Comparison of ENCODE assay signal across 10 mouse cellular contexts in the genomic region with DNA sequence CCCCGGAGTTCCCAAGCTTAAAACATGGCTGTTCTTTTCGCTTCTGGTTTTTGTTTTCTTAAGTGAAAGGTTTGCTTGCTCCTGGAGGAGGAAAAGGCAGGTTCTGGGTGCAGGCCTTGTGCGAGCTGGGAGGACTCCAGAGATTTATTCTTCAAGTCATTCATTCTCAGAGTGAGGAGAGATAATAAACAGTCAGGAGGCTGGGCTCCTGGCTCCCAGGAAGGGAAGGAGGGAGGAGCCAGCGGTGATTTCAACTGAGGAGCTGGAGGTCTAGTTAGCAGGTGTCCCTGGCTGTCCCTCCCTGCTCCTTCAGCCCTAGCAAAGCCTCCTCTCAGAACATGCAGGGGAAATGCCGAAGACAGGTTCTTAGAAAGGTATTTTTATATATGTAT. TPM values are rescaled to one million over a fixed set of nuclear protein-coding genes. Genes with fewer than 3 reads are reported as not detected.
DNase-seq lines count a peak whose midpoint lies in the region; ATAC-seq and TF ChIP-seq lines count a peak whose summit lies in the region.
"Had no signal": no experiment of that assay in that cellular context is flagged by ENCODE, and none has a peak within 500 bp of the region (broad histone marks: within the 10 kb centered on the region; RNA-seq: fewer than 3 reads in every experiment).

No protein-coding gene starts in this region.

- WGBS in hindbrain, embryonic 13.5 days = 60% methylated on average over 5 of the region's 5 CpGs
- 70% methylated on average over 5 of the region's 5 CpGs for WGBS in hindbrain, embryonic 10.5 days
- 65% methylated on average over 5 of the region's 5 CpGs for WGBS in spleen, adult 2 months

- TF ChIP-seq POLR2A in spleen, adult 2 months (IDR thresholded peaks at IDR 0.05; ENCODE audit: low read depth, low read length) = no peak

- no peak overlapping the region for H3K4me3 ChIP-seq in hindbrain, embryonic 13.5 days
- H3K4me3 ChIP-seq in hindbrain, embryonic 10.5 days = no peak overlapping the region
- H3K4me3 ChIP-seq in spleen, adult 2 months (ENCODE audit: extremely low read depth, insufficient read depth, insufficient read length) = no peak overlapping the region

- H3K36me3 ChIP-seq in hindbrain, embryonic 13.5 days = peaks cover 64% of the 10 kb centered on the region
- peaks cover 21% of the 10 kb centered on the region for H3K36me3 ChIP-seq in hindbrain, embryonic 10.5 days
- H3K36me3 ChIP-seq in spleen, adult 2 months (ENCODE audit: control insufficient read depth, insufficient read depth, low read length) = peaks cover 35% of the 10 kb centered on the region

- H3K9me3 ChIP-seq in hindbrain, embryonic 13.5 days = peaks cover 6% of the 10 kb centered on the region; the same call in 1 of the 2 replicates
- H3K9me3 ChIP-seq in hindbrain, embryonic 10.5 days = peaks cover 8% of the 10 kb centered on the region; the same call in 1 of the 2 replicates

- no peak for ATAC-seq in hindbrain, embryonic 13.5 days (ENCODE audit: low FRiP score)
- ATAC-seq: midbrain, embryonic 16.5 days had no signal

- H3K9ac ChIP-seq in hindbrain, embryonic 13.5 days = no peak overlapping the region
- H3K9ac ChIP-seq: liver, embryonic 14.5 days had no signal

- no peaks in the 10 kb centered on the region for H3K27me3 ChIP-seq in hindbrain, embryonic 13.5 days
- H3K27me3 ChIP-seq in hindbrain, embryonic 10.5 days (ENCODE audit: insufficient read depth, poor library complexity, severe bottlenecking) = 0 out of 2 replicates have a peak, but pooled peaks cover 1% of the 10 kb centered on the region
- H3K27me3 ChIP-seq in spleen, adult 2 months (ENCODE audit: control insufficient read depth, insufficient read depth, low read length) = no peaks in the 10 kb centered on the region

- no peak for TF ChIP-seq CTCF in spleen, adult 2 months (IDR thresholded peaks at IDR 0.05; ENCODE audit: extremely low read depth, insufficient read depth, insufficient read length, insufficient replicate concordance)

- no peak overlapping the region for H3K4me2 ChIP-seq in hindbrain, embryonic 13.5 days

- peak; percentile 54 for DNase-seq in cerebellum, adult 9-11 months
- DNase-seq in cerebellum, postnatal 14 days = no peak
- no peak for DNase-seq in hindbrain, embryonic 10.5 days (ENCODE audit: low spot score)
- DNase-seq in spleen, adult 2 months (ENCODE audit: low read depth in 1 of 2, low spot score in 2 of 2) = no peak
- DNase-seq in spleen, postnatal 14 days (ENCODE audit: low spot score in 2 of 2) = no peak
- no peak for DNase-seq in thymus, postnatal 0 days (ENCODE audit: low spot score)
- DNase-seq in embryo, embryonic 10 days (ENCODE audit: low spot score) = no peak

- H3K27ac ChIP-seq in hindbrain, embryonic 13.5 days = 0 out of 2 replicates have a peak overlapping the region, but pooled peaks have one; percentile 18
- no peak overlapping the region for H3K27ac ChIP-seq in hindbrain, embryonic 10.5 days
- peak overlapping the region; percentile 13 for H3K27ac ChIP-seq in spleen, adult 2 months (ENCODE audit: insufficient read depth, low read length)
- H3K27ac ChIP-seq: liver, embryonic 14.5 days had no signal

- peaks cover 43% of the 10 kb centered on the region for H3K4me1 ChIP-seq in hindbrain, embryonic 13.5 days (replicated peaks)
- peaks cover 20% of the 10 kb centered on the region for H3K4me1 ChIP-seq in hindbrain, embryonic 10.5 days (replicated peaks)
- H3K4me1 ChIP-seq in spleen, adult 2 months (ENCODE audit: control insufficient read depth, insufficient read depth, insufficient read length) = peaks cover 40% of the 10 kb centered on the region

RNA-seq across cellular contexts. Expression of a gene that starts 6.9 kb away (rescaled TPM):
- 140 and 142 TPM in 2 replicates for polyA plus RNA-seq in hindbrain, embryonic 13.5 days (2015; fragmentation: Nextera tagmentation; extraction: Ambion mirVana)
- 19.3 and 23.7 TPM in 2 replicates for polyA plus RNA-seq in hindbrain, embryonic 10.5 days (2016; fragmentation: Nextera tagmentation; extraction: Ambion mirVana)
- polyA plus RNA-seq in spleen, adult 2 months (2012; rRNA removed) = 36.0 and 43.0 TPM in 2 replicates
- 20.3 and 20.7 TPM in 2 replicates for polyA plus RNA-seq in thymus, postnatal 0 days (2015; fragmentation: Nextera tagmentation; extraction: Ambion mirVana)
